ENCODE assay signal across 9 mouse cellular contexts in genomic region chr3:94443597-94443964, GRCm38 (mm10). TPM values are rescaled to one million over a fixed set of nuclear protein-coding genes. Genes with fewer than 3 reads are reported as not detected.
DNase-seq lines count a peak whose midpoint lies in the region; ATAC-seq and TF ChIP-seq lines count a peak whose summit lies in the region.
"Had no signal": no experiment of that assay in that cellular context is flagged by ENCODE, and none has a peak within 500 bp of the region (broad histone marks: within the 10 kb centered on the region; RNA-seq: fewer than 3 reads in every experiment).

Gene Oaz3 (minus strand): TSS chr3:94443915.

- 0% methylated on average over 24 of the region's 24 CpGs for WGBS in kidney, postnatal 0 days
- WGBS in hindbrain, embryonic 14.5 days = 1% methylated on average over 24 of the region's 24 CpGs
- under 1% methylated on average over 24 of the region's 24 CpGs for WGBS in midbrain, embryonic 14.5 days

- H3K27me3 ChIP-seq in kidney, postnatal 0 days (ENCODE audit: insufficient read depth, low read length) = no peaks in the 10 kb centered on the region
- H3K27me3 ChIP-seq in hindbrain, embryonic 14.5 days (ENCODE audit: control insufficient read depth, insufficient read depth, low read length) = no peaks in the 10 kb centered on the region
- no peaks in the 10 kb centered on the region for H3K27me3 ChIP-seq in midbrain, embryonic 14.5 days (ENCODE audit: control insufficient read depth, insufficient read depth, low read length)

- peak within 1 kb of the TSS; percentile 77 for H3K9ac ChIP-seq in kidney, postnatal 0 days (ENCODE audit: low read depth, low read length)
- peak within 1 kb of the TSS; percentile 95 for H3K9ac ChIP-seq in hindbrain, embryonic 14.5 days
- peak within 1 kb of the TSS; percentile 93 for H3K9ac ChIP-seq in midbrain, embryonic 14.5 days (replicated peaks; ENCODE audit: low read length)

- TF ChIP-seq POLR2A in bone marrow macrophage, adult 2 months (IDR thresholded peaks at IDR 0.05; ENCODE audit: borderline replicate concordance, low read depth, low read length) = no peak

- TF ChIP-seq CTCF in kidney, postnatal 0 days (IDR thresholded peaks at IDR 0.05; ENCODE audit: low read depth) = no peak
- no peak for TF ChIP-seq CTCF in bone marrow macrophage, adult 2 months (IDR thresholded peaks at IDR 0.05; ENCODE audit: low read depth, low read length)

- H3K4me1 ChIP-seq in kidney, postnatal 0 days (replicated peaks; ENCODE audit: insufficient read depth, low read length) = 0 out of 2 replicates have a peak, but pooled peaks cover 4% of the 10 kb centered on the region
- H3K4me1 ChIP-seq in bone marrow macrophage, adult 2 months (ENCODE audit: control insufficient read depth, insufficient read depth, low read length) = peaks cover 7% of the 10 kb centered on the region
- H3K4me1 ChIP-seq in hindbrain, embryonic 14.5 days (replicated peaks; ENCODE audit: control insufficient read depth, insufficient read depth, low read length) = no peaks in the 10 kb centered on the region
- H3K4me1 ChIP-seq in midbrain, embryonic 14.5 days (ENCODE audit: control insufficient read depth, insufficient read depth, low read length) = 0 out of 2 replicates have a peak, but pooled peaks cover 5% of the 10 kb centered on the region

- peak within 1 kb of the TSS; percentile 63 for H3K4me3 ChIP-seq in kidney, postnatal 0 days (replicated peaks; ENCODE audit: low read depth, low read length)
- peak within 1 kb of the TSS; percentile 97 for H3K4me3 ChIP-seq in bone marrow macrophage, adult 2 months (ENCODE audit: insufficient read depth, low read length)
- H3K4me3 ChIP-seq in hindbrain, embryonic 14.5 days (replicated peaks; ENCODE audit: low read length) = peak within 1 kb of the TSS; percentile 98
- H3K4me3 ChIP-seq in midbrain, embryonic 14.5 days (replicated peaks; ENCODE audit: low read depth, low read length) = peak within 1 kb of the TSS; percentile 98

- H3K4me2 ChIP-seq in kidney, postnatal 0 days (ENCODE audit: low read length) = peak within 1 kb of the TSS; percentile 87
- peak within 1 kb of the TSS; percentile 91 for H3K4me2 ChIP-seq in hindbrain, embryonic 14.5 days (replicated peaks)
- H3K4me2 ChIP-seq in midbrain, embryonic 14.5 days (ENCODE audit: low read length) = peak within 1 kb of the TSS; percentile 87

- peak within 1 kb of the TSS; percentile 52; the same call in 1 of the 2 replicates for H3K27ac ChIP-seq in kidney, postnatal 0 days
- H3K27ac ChIP-seq in bone marrow macrophage, adult 2 months (ENCODE audit: insufficient read depth, low read depth, low read length) = peak within 1 kb of the TSS; percentile 59
- H3K27ac ChIP-seq in hindbrain, embryonic 14.5 days = peak within 1 kb of the TSS; percentile 82
- H3K27ac ChIP-seq in midbrain, embryonic 14.5 days (replicated peaks; ENCODE audit: low read depth, low read length) = peak within 1 kb of the TSS; percentile 74

- no peak for ATAC-seq in kidney, postnatal 0 days (replicated peaks; ENCODE audit: low FRiP score, low read depth)
- ATAC-seq in hindbrain, embryonic 14.5 days (ENCODE audit: low FRiP score) = no peak; the same call in 1 of the 2 replicates
- no peak for ATAC-seq in midbrain, embryonic 14.5 days (ENCODE audit: low FRiP score, low TSS enrichment)

- DNase-seq in kidney, postnatal 0 days (ENCODE audit: low spot score) = no peak
- DNase-seq in kidney, postnatal 36 days = no peak
- DNase-seq in hindbrain, embryonic 14.5 days (ENCODE audit: low spot score) = no peak
- no peak for DNase-seq in midbrain, embryonic 14.5 days
- no peak for DNase-seq in adrenal gland, adult 2 months
- no peak for DNase-seq in thymus, postnatal 25 days
- DNase-seq in embryo, embryonic 9.5 days (ENCODE audit: extremely low spot score) = no peak

- H3K9me3 ChIP-seq in kidney, postnatal 0 days (replicated peaks; ENCODE audit: low read length) = no peaks in the 10 kb centered on the region
- no peaks in the 10 kb centered on the region for H3K9me3 ChIP-seq in hindbrain, embryonic 14.5 days (ENCODE audit: control insufficient read depth, low read length)
- H3K9me3 ChIP-seq in midbrain, embryonic 14.5 days (ENCODE audit: control insufficient read depth, low read length) = no peaks in the 10 kb centered on the region

- H3K36me3 ChIP-seq in kidney, postnatal 0 days (ENCODE audit: insufficient read depth, low read length) = peaks cover 24% of the 10 kb centered on the region
- H3K36me3 ChIP-seq in hindbrain, embryonic 14.5 days (replicated peaks; ENCODE audit: control insufficient read depth, insufficient read depth) = peaks cover 41% of the 10 kb centered on the region
- H3K36me3 ChIP-seq in midbrain, embryonic 14.5 days (ENCODE audit: control insufficient read depth, insufficient read depth, low read length) = peaks cover 38% of the 10 kb centered on the region

RNA-seq across cellular contexts. Expression of gene Oaz3, which starts in this region (rescaled TPM):
- polyA plus RNA-seq in kidney, postnatal 0 days (2015; fragmentation: Nextera tagmentation; extraction: Ambion mirVana) = 0.13 and 0.24 TPM in 2 replicates
- 2.1 TPM in 1 of 2 replicates, not detected in the other for polyA plus RNA-seq in bone marrow macrophage, adult 2 months (2012; ENCODE audit: insufficient read depth, insufficient read length, missing spikeins)
- polyA plus RNA-seq in hindbrain, embryonic 14.5 days (2014; fragmentation: Nextera tagmentation; extraction: Ambion mirVana) = 0.89 and 1.2 TPM in 2 replicates
- polyA plus RNA-seq in midbrain, embryonic 14.5 days (2014; fragmentation: Nextera tagmentation; extraction: Ambion mirVana) = 0.36 and 1.2 TPM in 2 replicates
- total RNA-seq in adrenal gland, adult 2 months (2021) = under 1 TPM in 1 of 2 experiments, not detected in 1; 0.24 TPM
- polyA plus RNA-seq in adrenal gland, adult 2 months (2012; rRNA removed) = 0.15 TPM in 1 of 2 replicates, not detected in the other
- total RNA-seq: adrenal gland, postnatal 36 days had no signal
